Mouse (Mus musculus) liver, postnatal 0 days (tissue): ENCODE measurements at regions not wholly inside any gene's neighbourhood (a gene's known extent, or its start where the extent isn't known, plus 50 kb on each side); places are given as distances from the start of the nearest gene placed in this dataset.

Source experiments
- ATAC-seq: fragments of 200-750 bp; cut with Nextera tagmentation; 2 replicates; pipeline ENCODE4 v1.8.0; 2017; ENCODE audit warnings: mild to moderate bottlenecking, moderate library complexity
- DNase-seq: peaks from one replicate; pipeline ENCODE4 v3.0.0-alpha.2; 2016
- H3K27ac ChIP-seq: fragments of 300-500 bp; sonication (generic); 2 replicates; pipeline ENCODE4 v1.5.1; 2014; ENCODE audit warnings: antibody characterized with exemption, moderate library complexity, mild to moderate bottlenecking, low read depth
- H3K27me3 ChIP-seq: fragments of 300-500 bp; sonication (generic); 2 replicates; pipeline ENCODE4 v1.6.1; 2014; ENCODE audit warnings: low read length, control low read depth, mixed read lengths; ENCODE audit not compliant: insufficient read depth
- H3K36me3 ChIP-seq: fragments of 300-500 bp; sonication (generic); replicated peaks from 2 replicates; pipeline ENCODE4 v1.6.1; 2014; ENCODE audit warnings: mild to moderate bottlenecking, control low read depth, low read length, moderate library complexity, mixed read lengths; ENCODE audit not compliant: insufficient read depth
- H3K4me1 ChIP-seq: fragments of 300-500 bp; sonication (generic); 2 replicates; pipeline ENCODE4 v1.6.1; 2014; ENCODE audit warnings: antibody characterized with exemption, mild to moderate bottlenecking, control low read depth; ENCODE audit not compliant: insufficient read depth
- H3K4me2 ChIP-seq: fragments of 300-500 bp; sonication (generic); 2 replicates; pipeline ENCODE4 v1.6.1; 2014; ENCODE audit warnings: low read depth, mild to moderate bottlenecking, low read length, moderate library complexity, mixed read lengths
- H3K4me3 ChIP-seq: fragments of 300-500 bp; sonication (generic); 2 replicates; pipeline ENCODE4 v1.5.1; 2014; ENCODE audit warnings: low read depth, low read length
- H3K9ac ChIP-seq: fragments of 300-500 bp; sonication (generic); replicated peaks from 2 replicates; pipeline ENCODE4 v1.6.1; 2014; ENCODE audit warnings: mild to moderate bottlenecking, moderate library complexity
- H3K9me3 ChIP-seq: fragments of 300-500 bp; sonication (generic); 2 replicates; pipeline ENCODE4 v1.6.1; 2016; ENCODE audit warnings: mild to moderate bottlenecking, control low read depth, low read length, mixed read lengths
- CTCF ChIP-seq: sonication (generic); IDR thresholded peaks from 2 replicates; pipeline ENCODE4 v1.5.1; 2016; ENCODE audit warnings: antibody characterized with exemption, low read depth
- EP300 ChIP-seq: IDR thresholded peaks from 2 replicates; pipeline ENCODE4 v1.6.1; 2016; ENCODE audit warnings: antibody characterized with exemption, low read depth, mild to moderate bottlenecking
- WGBS: fragments of 180-500 bp; shearing (Covaris S2); extraction: QIAGEN DNeasy Blood & Tissue Kit; methylation state at CpG from one replicate; pipeline ENCODE4 v1.1.7; 2014; ENCODE audit not compliant: insufficient replicate concordance; 5-methylcytosine and 5-hydroxymethylcytosine counted together

DNA sequence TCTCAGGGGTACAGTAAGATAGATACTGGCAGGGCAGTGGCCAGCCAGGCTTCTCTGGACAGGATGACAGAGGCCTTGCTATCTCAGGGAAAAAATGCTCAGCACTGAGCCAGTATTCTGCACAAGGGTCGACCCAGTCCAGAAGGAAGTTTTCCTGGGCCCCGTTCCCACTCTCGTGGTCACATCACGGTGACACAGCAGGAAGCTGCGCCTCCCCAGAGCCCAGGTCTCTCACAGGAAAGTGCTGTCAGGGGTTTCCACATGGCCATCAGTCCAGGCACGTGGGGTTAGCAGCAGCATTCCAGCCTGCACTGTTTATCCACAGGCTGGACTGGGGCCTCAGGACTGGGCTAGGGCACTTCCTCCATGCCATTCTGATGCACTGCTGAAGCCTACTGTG is 103.5 kb upstream of the Ngf start:
- no peaks in the 10 kb centered on the region for H3K9me3 ChIP-seq
- WGBS: 24% methylated on average over 6 of the region's 6 CpGs
- H3K36me3 ChIP-seq: no peaks in the 10 kb centered on the region
- H3K4me3 ChIP-seq: no peak overlapping the region
- H3K4me2 ChIP-seq: no peak overlapping the region
- TF ChIP-seq CTCF (no peak), EP300 (no peak)
- ATAC-seq (no peak), DNase-seq (no peak)
- no peak overlapping the region for H3K27ac ChIP-seq
- no peak overlapping the region for H3K9ac ChIP-seq
- no peaks in the 10 kb centered on the region for H3K4me1 ChIP-seq
- no peaks in the 10 kb centered on the region for H3K27me3 ChIP-seq

DNA sequence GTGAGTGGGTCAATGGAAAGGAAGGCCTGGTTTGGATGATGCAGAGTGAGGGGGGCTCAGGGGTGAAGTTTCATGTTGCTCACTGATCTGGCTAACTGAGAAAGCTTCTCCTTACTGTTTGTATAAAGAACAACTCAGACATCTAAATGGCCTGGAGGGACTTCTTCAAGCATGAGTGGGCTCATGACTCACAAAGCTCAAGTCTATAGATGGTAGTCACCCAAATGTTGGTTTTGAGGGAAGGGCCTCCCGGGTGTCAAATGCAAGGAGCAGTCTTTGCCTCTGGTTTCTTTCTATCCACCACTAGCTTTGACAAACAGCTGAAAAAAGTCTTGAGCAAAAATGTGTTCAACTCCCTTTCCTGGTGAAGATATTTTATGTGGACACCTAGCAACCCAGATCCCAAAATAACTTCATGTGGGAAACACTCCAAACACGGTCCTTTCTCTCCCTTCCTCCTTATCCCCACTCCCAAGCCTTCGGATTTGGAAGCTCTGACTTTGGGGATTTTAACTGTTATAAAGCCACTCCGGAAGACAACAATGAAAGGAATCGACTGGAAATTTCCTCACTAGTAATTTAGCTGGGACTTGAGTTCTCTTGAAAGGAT is 105.3 kb upstream of the Ngf start:
- 66% methylated on average over 5 of the region's 5 CpGs for WGBS
- no peak for DNase-seq
- no peaks in the 10 kb centered on the region for H3K4me1 ChIP-seq

GRCm38 (mm10) chr3:102360732-102361280 is 108.9 kb upstream of the Ngf start:
- H3K4me1 ChIP-seq: no peaks in the 10 kb centered on the region
- H3K4me3 ChIP-seq: no peak overlapping the region
- no peak overlapping the region for H3K4me2 ChIP-seq
- ATAC-seq (no peak), DNase-seq (no peak)
- no peak overlapping the region for H3K9ac ChIP-seq
- no peaks in the 10 kb centered on the region for H3K9me3 ChIP-seq
- no peaks in the 10 kb centered on the region for H3K36me3 ChIP-seq
- WGBS: 64% methylated on average over 9 of the region's 9 CpGs
- no peak for TF ChIP-seq CTCF
- TF ChIP-seq EP300: no peak
- no peaks in the 10 kb centered on the region for H3K27me3 ChIP-seq
- no peak overlapping the region for H3K27ac ChIP-seq

More for the DNA sequence above, 105.3 kb upstream of the Ngf start:
- no peaks in the 10 kb centered on the region for H3K9me3 ChIP-seq
- H3K9ac ChIP-seq: no peak overlapping the region
- no peak overlapping the region for H3K27ac ChIP-seq
- no peaks in the 10 kb centered on the region for H3K36me3 ChIP-seq
- no peak for ATAC-seq
- no peaks in the 10 kb centered on the region for H3K27me3 ChIP-seq
- no peak for TF ChIP-seq EP300
- no peak for TF ChIP-seq CTCF
- H3K4me3 ChIP-seq: no peak overlapping the region
- H3K4me2 ChIP-seq: no peak overlapping the region

- H3K9ac ChIP-seq: no peak overlapping the region
- no peaks in the 10 kb centered on the region for H3K4me1 ChIP-seq
- H3K4me2 ChIP-seq: no peak overlapping the region
- no peak overlapping the region for H3K27ac ChIP-seq
- no peaks in the 10 kb centered on the region for H3K27me3 ChIP-seq
- DNase-seq (no peak), ATAC-seq (no peak)
- H3K36me3 ChIP-seq: no peaks in the 10 kb centered on the region
- 81% methylated on average over 4 of the region's 4 CpGs for WGBS
- TF ChIP-seq CTCF (no peak), EP300 (no peak)
- no peaks in the 10 kb centered on the region for H3K9me3 ChIP-seq
- no peak overlapping the region for H3K4me3 ChIP-seq
These were observed 110.9 kb upstream of the Ngf start for GRCm38 (mm10) chr3:102358801-102359200.

GRCm38 (mm10) chr3:102357062-102357610 is 112.6 kb upstream of the Ngf start:
- Histone ChIP-seq H3K9ac (no peak overlapping the region), H3K36me3 (no peaks in the 10 kb centered on the region), H3K27me3 (no peaks in the 10 kb centered on the region), H3K4me2 (no peak overlapping the region), H3K9me3 (no peaks in the 10 kb centered on the region), H3K27ac (no peak overlapping the region), H3K4me1 (no peaks in the 10 kb centered on the region), H3K4me3 (no peak overlapping the region)
- TF ChIP-seq CTCF: no peak
- no peak for TF ChIP-seq EP300
- ATAC-seq (no peak), DNase-seq (no peak)
- WGBS: 77% methylated on average over 7 of the region's 7 CpGs

- DNase-seq (no peak), ATAC-seq (no peak)
- no peaks in the 10 kb centered on the region for H3K9me3 ChIP-seq
- no peak overlapping the region for H3K9ac ChIP-seq
- 80% methylated on average over 2 of the region's 2 CpGs for WGBS
- H3K27me3 ChIP-seq: no peaks in the 10 kb centered on the region
- no peak overlapping the region for H3K4me2 ChIP-seq
- TF ChIP-seq EP300 (no peak), CTCF (no peak)
- H3K4me3 ChIP-seq: no peak overlapping the region
- no peaks in the 10 kb centered on the region for H3K36me3 ChIP-seq
- no peaks in the 10 kb centered on the region for H3K4me1 ChIP-seq
- no peak overlapping the region for H3K27ac ChIP-seq
These were observed 114.4 kb upstream of the Ngf start for GRCm38 (mm10) chr3:102355352-102355751.
